Mouse (Mus musculus): ENCODE results near the gene Pnkd.
"Not testable (repeated sequence)": the region's sequence is repeated elsewhere in the genome, so short reads cannot be mapped to it uniquely, and the experiment has no call there.

Gene Pnkd

DNA sequence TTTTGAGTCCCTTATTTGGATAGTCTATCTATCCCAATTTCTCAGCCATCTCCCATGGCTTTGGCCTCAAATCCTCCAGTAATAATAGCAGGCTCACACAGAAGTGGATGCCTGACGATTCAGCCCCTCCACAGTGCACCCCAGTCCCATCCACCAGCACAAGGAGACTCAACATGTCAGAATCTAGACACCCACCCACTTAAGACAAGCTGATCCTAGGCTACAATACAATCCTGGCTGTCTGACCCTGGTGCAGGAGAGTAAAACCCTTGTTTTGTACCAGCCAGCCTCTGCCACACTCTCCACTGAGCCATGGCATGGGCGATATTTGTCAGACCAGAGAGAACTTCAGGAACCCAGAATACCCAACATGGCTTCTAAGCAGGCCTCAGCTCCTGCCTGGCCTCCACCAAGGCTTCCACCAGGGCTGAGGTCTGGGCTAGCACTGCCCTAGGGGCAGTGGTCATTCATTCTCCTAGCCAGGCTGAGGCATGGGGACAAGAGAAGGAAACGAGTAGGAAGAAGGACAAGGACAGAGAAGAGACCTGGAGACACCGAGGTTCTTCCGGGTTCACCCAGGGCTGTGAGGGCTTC, 13.5 kb downstream of the Pnkd start:
- DNase-seq (ENCODE audit: low spot score in 2 of 2) = no peak

DNA sequence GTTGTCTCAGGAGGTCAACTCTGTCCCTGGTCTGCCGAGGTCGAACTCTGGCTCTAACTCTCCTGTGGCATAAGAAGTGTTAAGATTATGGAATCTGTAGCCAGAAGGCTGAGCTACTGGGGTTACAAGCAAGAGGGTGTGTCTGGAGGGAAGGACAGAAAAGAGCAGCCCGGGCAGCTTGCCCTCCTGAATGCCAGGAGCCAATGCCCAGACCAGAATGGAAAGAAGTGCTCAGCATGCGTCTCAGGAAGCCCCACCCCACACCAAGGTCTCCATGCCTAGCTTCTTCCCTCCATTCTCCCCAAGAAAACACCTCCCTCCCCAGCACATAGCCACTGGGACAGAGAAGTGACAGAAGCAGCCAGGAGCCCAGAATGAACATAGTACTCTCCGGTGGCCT, 14.3 kb downstream of the Pnkd start:
- no peak for DNase-seq (ENCODE audit: low spot score in 2 of 2)

DNA sequence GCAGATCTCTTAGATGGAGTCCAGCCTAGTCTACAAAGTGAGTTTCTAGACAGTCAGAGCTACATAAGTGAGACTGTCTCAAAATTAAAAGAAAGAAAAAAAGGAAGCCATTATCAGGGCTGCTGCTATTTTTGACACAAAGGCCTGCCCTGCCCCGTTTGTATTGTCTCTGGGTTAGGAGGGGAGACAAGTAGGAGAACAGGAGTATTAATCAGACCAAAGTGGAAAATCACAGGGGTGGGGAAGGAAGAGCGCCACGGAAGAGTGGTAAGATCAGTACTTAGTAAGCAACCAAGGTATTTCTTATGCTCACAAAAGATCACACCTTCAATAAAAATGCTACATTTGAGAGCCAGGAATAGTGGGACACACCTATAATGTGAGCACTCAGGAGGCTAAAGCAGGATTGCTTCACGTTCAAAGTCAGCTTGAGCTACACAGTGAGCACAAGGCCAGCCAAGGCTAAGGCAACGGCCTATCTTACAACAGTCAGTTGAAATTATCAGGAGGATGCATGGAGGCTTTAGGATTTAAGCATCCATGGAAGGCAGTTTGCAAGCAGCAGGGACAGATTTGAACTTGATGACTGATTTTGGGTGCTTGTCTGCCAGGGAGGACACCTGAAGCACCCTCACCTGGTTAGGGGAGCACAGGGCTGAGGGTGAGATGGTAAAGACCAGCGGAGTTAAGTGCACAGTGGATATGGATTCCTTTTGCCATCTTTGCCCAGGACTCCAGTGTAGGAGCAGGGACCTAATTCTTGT, 15.8 kb downstream of the Pnkd start:
- no peak for DNase-seq (ENCODE audit: low spot score in 2 of 2)

DNA sequence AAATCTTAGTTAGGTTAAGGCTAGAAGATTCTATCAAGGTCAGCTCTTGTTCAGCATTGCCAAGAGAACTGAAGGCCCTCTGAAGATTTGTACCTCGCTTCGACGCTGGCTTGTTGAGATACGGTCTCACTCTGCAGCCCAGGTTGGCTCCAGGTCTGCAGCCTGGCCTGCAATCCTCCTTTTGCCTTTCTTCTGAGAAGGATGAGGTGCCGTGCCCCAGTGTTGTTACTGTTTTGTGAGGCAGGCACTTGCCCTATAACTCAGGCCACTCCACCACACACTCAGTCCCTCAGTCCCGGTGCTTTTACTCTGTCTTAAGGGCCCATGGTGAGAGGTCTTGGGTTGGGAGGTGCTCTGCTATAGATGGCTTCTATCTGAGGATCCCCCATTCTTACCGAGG, 17.5 kb downstream of the Pnkd start:
- DNase-seq (ENCODE audit: low spot score in 2 of 2) = no peak

DNA sequence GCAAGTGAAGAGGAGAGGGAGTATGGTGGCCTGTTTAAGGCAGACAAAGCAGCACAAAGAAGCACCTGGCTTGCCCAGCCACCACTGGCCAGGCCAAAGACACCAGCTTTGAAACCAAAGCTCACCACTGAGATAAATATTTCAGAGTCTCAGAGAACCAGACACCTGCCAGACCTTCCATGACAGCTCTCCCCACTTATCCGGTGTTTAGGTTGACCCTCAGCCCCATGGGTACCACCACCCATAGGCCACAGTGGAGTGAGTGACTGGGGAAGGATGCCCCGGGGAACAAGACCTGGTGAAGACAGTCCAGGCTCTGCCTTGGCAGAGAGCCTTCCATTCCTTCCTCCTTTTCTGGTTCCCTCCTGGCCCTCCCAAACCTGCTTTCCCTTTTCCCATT, 18.1 kb downstream of the Pnkd start:
- DNase-seq (ENCODE audit: low spot score in 2 of 2) = no peak

DNA sequence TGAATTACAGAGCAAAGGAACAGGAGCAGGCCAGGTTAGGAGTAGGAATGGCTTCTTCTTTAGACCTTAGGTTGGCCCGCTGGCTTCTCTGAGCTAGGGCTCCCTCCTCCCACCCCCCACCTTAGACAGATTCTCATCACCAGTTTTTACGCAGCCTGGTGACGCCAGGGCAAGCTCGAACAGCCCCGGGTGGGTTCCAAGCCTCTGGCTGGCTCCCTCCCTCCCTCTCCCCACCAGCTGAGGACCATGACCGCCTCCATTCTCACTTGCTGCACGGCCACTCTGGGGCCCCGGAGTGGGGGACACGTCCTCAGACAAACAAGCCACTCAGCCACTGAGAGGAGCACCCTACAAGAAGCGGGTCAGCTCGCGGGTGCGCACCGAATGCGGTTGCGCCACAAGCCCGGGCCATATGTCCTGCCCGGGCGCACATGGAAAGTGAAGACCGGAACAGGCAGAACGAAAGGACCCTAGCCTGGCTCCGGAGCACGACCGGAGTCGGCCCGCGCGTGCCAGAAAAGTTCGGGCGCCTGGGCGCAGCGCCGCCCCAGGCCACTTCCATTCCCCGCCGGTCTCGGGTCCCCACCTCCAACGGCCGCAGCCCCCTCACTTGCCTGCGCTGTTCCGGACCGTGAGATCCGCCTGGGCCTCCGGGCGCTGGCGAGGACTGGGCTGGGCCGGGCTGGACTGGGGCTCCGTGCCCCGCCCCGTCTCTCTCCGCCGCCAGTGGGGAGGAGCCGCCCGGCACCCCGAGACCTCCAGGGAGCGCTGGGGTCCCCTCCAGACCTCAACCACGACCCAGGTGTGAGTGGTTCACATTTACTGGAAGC, 19.0 kb downstream of the Pnkd start:
- peak in 1 of 2 experiments; percentile 19 for DNase-seq (ENCODE audit: low spot score in 2 of 2)

DNA sequence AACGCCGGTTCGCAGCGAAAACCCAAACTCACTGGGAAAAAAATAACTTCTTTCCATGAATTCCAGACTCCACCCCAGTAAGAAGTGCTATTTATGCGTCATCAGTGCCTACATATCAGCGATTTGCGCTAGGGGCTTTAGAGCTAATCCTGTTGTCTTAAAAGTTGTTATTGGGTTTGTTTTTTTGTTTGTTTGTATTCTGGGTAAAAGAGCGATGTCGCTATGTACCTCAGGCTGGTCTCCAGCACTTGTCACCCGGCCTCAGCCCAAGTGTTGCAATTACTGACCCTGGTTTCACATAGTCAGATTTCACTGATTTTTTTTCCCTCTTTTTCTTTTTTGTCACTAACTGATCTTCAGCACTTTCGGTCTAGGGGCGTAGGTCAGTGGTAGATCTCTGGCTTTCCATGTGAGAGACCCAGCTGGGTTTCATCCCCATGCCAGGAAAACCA, 19.6 kb downstream of the Pnkd start:
- no peak for DNase-seq (ENCODE audit: low spot score in 2 of 2)

DNA sequence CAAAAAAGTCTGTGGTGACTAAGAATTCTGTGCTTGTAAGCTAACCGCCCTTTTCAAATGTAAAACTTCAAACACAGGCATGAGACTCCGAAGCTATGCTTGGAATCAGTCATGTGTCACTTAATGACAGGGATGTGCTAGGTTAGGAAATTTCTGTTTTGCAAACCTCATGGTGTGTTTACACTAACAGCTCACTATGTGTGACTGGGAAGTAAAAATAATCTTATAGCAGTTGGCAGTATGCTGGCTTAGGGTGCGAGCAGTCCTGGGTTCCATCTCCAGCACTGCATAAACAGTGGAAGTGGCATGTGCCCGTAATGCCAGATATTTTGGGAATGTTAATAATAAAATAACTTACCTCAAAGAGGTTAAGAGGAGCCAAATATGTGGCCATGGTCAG, 20.2 kb downstream of the Pnkd start:
- no peak for DNase-seq (ENCODE audit: low spot score in 2 of 2)

DNA sequence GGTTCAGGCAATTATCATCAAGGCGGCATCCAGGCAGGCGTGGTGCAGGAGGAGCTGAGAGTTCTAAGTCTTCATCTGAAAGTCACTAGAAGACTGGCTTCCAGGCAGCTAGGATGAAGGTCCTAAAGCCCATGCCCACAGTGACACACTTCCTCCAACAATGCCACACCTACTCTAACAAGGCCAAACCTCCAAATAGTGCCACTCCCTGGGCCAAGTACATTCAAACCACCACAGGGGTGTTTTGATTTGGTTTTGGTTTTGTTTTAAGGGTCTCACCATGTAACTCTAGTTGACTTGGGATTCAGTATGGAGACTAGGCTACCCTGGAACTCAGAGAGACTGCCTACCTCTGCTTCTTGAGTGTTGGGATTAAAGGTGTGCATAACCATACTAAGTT, 20.8 kb downstream of the Pnkd start, which contains the start of gene Tmbim1:
Gene Tmbim1, minus strand, starts transcription at position 101 of the 400 bp plus-strand sequence.
- no peak for DNase-seq (ENCODE audit: low spot score in 2 of 2)

DNA sequence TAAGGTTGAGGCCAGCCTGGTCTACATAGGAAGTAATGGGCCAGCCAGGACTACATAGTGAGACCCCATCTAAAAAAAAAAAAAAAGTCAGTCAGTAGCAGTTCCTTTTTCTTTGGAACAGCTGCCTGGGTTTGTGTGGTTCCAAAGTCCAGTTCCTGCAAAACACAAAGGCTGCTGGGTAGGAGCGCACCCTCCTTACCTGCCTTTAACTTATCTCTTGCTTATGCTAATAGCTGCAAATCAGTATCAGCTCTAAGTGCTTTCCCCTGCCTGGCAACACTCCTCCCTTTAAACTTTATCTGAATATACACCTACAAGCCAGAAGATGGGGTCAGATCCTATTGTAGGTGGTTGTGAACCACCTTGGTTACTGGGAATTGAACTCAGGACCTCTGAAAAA, 22.4 kb downstream of the Pnkd start:
- DNase-seq (ENCODE audit: low spot score in 2 of 2) = no peak

DNA sequence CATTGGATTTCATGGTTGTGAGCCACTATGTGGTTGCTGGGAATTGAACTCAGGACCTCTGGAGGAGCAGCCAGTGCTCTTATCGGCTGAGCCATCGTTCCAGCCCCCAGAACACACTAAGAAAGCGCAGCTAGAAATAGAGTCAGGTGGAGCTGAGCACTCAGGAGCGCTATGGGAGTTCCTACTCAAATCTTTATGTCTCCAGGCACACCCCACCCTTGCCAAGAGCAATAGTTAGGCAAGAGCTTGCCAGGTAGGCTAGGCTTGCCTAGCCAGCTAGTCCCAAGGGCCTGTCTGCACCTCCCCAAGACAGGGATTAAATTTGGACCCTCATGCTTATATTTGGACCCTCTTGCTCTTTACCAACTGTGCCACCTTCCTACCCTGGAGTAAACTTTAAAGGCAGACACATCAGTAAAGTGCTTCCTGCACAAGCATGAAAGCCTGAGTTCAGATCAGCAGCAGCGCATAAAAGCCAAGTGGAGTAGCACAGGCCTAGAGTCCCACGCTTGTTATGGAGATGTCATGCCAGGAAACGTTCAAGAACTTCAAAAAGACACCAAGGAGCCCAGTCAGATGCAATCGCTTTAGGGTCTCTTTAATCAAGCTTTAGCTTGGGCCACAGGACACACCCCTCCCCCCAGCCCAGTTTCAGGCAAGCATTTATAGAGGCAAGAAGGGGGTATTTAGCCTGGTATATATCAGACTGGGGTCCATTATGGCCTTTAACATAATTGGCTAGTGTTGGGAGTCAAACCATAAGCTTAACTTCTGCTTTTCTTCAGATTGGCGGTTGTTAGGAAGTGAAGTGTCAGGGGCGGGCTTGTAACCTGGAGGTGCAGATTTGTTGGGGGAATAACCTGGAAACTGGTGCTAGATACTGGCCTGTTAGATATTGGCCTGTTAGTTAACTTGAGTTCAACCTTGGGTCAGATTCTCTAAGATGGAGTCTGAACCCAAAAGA, 23.6 kb downstream of the Pnkd start:
- DNase-seq (ENCODE audit: low spot score in 2 of 2) = no peak

DNA sequence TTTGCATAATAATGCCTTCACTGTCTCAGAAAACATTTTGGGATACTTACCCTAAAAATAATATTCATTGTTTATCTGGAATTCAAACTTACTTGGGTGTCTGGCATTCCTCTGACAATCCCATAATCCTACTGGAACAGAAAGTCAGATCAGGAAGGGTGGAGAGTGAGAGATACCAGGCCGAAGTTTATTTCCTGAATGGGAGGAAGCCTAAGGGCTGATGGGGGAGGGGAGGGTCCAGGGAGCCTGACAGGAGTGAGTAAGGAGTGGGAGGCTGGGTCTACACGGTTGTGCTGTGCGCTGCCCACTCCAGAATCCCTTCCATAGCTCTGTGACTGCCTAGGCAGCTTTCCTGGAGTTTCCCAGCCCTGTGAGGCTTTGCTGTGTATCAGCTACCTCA, 25.0 kb downstream of the Pnkd start:
- no peak for DNase-seq (ENCODE audit: low spot score in 2 of 2)

DNA sequence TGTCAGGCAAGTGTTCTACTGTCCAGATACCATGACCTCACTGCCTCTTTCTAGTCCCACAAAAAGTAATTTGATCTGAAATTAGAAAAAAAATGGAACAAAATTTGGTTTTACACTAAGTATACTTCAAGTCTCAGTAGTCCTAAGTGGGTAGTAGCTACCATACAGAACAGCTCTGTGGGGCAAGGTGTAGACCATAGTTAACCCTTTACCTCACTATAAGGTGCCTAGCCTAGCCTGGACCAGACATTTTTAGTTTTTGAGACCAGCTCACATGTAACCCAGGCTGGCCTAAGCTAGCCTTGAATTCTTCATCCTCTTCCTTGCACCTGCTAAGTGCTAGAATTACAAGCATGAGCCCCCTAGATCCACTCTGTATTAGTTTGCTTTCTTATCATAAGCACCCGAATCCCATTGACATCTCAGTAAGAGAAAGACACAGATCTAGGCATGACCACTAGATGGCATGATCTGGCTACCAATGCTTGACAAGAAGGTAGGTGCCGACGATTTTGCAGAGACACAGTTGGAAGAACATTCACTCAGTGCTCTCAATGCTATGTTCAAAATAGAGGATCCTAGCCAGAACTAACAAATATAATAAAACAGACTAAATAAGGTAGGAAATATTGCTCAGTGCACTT, 28.4 kb downstream of the Pnkd start:
- peak; percentile 55 to 76 for DNase-seq (ENCODE audit: low spot score in 2 of 2)

DNA sequence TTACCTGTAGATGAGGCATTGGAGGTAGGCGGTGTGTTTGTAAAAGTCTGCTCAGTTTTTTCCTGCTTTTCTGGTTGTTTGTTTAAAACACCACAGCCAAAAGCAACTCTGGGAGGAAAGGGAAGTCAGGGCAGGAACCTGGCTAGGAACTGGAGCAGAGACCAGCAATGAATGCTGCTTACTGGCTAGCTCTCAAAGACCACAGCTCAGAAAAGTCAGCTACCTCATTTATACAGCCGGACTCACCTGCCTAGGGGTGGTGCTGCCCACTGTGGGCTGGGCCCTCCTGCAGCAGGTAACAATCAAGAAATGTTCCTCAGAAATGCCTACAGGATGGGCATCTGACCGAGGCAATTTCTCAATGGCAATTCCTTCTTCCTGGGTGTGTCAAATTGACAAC, 30.1 kb downstream of the Pnkd start:
- DNase-seq (ENCODE audit: low spot score in 2 of 2) = no peak

DNA sequence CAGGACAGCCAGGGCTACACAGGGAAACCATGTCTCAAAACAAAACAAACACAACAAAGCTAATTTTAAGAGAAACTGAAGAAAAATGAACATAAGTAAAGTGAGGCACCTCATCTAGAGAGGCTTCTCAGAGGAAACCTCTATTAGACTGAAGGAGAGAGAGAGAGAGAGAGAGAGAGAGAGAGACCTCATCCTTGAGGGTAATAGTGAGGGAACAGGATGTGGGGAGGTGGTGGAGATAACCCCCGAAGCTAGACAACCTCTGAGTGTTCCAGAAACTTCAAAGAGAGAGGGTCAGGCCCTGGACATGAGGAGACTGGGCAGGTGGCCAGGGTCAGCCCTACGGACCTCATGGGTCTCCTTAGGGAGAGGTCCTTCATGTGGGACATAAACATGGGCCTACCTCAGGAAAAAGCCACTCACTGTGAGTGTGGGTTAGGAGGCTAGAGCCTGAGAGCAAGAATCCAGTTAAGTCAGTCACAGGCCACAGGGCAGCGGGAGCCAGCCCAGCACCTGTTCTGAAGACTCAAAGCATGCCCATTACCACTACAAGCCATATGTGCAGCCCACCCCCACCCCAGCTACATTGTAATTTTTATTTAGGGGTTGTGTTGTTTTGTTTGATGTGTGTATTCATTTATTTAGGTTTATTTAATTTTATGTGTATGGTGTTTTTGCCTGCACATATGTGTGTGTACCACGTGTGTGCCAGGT, 31.5 kb downstream of the Pnkd start:
- no peak for DNase-seq (ENCODE audit: low spot score in 2 of 2)

DNA sequence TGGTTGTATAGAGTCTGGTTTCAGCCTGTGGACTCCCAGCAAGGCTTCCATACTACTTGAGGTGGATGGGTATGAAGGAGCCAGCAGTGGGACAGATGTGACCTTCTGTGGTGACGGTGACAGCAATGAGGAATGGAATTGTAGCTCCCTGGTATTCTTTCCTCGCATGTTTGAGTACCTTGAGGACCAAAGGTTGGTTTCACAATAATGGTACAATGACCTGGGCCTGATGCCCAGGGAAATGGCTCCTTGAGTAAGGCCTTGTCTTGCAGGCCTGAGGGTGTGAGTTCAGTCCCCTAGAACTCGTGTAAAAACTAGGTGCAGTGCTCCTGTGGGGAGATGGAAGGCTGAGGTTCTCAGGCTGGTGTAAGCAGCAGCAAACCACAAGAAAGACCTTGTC, 34.0 kb downstream of the Pnkd start:
- no peak for DNase-seq (ENCODE audit: low spot score in 2 of 2)

DNA sequence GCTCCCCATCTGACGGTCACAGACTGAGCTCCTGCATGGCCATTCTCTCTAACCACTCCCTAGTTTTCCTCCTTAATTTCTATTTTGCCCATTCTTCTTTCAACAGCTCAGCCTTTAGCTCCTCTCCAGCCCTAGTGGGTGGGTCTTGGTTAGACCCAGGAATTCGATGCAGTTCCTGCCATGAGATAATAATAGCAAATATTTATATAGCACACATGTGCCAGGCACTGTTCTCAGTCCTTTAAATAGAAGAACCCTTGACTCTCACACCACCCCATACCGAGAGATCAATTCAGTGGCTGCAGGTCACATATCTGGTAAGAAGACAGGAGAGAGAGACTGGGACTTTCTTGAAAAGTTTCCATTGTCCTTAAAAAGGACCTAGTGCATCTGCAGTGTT, 36.7 kb downstream of the Pnkd start:
- no peak for DNase-seq (ENCODE audit: low spot score in 2 of 2)

DNA sequence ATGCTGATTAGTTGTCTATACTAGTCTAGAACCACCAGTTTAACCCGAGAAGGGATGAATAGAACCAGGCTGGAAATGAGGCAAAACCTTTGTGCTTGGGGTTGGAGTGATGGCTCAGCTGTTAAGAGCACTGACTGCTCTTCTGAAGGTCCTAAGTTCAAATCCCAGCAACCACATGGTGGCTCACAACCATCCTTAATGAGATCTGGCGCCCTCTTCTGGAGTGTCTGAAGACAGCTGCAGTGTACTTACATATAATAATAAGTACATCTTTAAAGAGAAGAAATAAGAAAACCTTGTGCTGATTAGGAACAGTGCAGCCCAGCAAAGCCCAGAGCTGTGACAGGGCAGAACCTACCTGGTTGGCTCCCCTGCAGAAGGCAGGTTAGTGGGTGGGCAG, 42.2 kb downstream of the Pnkd start:
- DNase-seq (ENCODE audit: low spot score in 2 of 2) = not testable (repeated sequence)

DNA sequence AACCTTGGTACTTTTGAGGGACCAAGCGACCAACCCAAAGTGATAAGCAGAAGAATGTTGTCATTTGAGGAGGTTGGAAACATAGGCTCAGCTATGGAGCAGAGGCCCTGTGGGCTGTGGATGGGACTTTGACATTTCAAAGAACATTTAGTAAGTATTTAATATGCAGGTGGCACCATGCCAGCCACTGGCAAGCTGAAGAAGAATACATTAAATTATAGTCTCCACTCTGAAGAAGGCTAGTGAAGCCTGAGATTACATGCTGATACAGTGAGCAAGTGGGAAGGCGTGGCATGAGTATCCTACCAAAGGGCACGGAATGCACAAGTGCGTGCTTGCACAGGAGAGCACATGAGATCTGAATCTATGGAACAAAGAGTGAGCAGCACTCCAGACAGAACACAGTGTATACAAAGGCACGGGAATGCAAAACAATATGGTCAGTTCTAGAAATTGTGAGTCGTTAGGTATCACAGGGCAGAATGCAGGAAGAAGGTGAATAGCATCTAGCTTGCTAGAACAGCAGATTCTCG, 45.2 kb downstream of the Pnkd start:
- no peak for DNase-seq (ENCODE audit: low spot score in 2 of 2)

DNA sequence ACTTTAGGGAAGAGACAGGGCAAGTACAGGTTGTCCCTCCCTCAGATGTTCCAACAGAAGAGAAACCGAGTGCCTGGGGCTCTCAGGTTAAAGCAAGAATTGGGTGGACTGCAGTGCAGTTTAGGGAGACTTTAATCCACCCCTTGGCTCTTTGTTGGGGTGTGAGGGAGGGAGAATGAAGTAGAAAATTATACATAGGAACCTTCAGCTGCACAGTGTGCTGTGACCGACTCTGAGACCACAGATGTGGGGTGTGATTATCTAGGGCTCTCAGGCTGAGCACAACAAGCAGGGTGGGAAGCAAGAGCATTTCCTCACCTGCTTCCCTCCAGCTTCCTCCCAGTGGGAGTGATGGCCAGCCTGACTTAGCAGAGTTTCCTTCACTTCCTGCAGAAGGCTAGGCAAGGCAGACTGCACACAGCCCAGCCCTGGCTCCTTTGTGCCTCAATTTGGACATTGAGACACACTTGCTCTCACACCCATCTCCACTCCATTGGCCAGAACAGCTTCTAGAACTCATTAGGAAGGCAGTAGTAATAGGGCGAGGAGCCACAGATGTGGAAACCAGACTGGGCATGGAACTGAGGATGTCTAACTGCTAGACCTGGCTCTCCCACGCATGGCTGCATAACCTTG, 46.4 kb downstream of the Pnkd start:
- no peak for DNase-seq (ENCODE audit: low spot score in 2 of 2)
